Mouse (Mus musculus): ENCODE data around the gene Hexb.
"Not testable (repeated sequence)": the region's sequence is repeated elsewhere in the genome, so short reads cannot be mapped to it uniquely, and the experiment has no call there.

The Hexb gene

GRCm38 (mm10) chr13:97182821-97183220 lies 15.3 kb downstream of the Hexb start:
- no peak for DNase-seq (ENCODE audit: low read depth)

GRCm38 (mm10) chr13:97180113-97180828 lies 17.9 kb downstream of the Hexb start:
- DNase-seq (ENCODE audit: low read depth), result no peak

- DNase-seq (ENCODE audit: low read depth), result no peak
These were observed 19.2 kb downstream of the Hexb start for GRCm38 (mm10) chr13:97178943-97179342.

GRCm38 (mm10) chr13:97176731-97177130 lies 21.4 kb downstream of the Hexb start:
- DNase-seq (ENCODE audit: low read depth), result no peak

- DNase-seq (ENCODE audit: low read depth), result no peak
These were observed 22.5 kb downstream of the Hexb start for GRCm38 (mm10) chr13:97175520-97176264.

GRCm38 (mm10) chr13:97145834-97146233 lies 52.3 kb downstream of the Hexb start:
- peak; percentile 80 for DNase-seq (ENCODE audit: low read depth)

GRCm38 (mm10) chr13:97142321-97142720 lies 55.8 kb downstream of the Hexb start:
- no peak for DNase-seq (ENCODE audit: low read depth)

- peak; percentile 14 for DNase-seq (ENCODE audit: low read depth)
These were observed 59.7 kb downstream of the Hexb start for GRCm38 (mm10) chr13:97138404-97138931.

- DNase-seq (ENCODE audit: low read depth), result peak; percentile 95
These were observed 60.4 kb downstream of the Hexb start, which contains the start of the genes Gfm2 and Nsa2 for GRCm38 (mm10) chr13:97137466-97138400. TSS of gene Gfm2 (plus strand) at chr13:97137937. TSS of gene Nsa2 (minus strand) at chr13:97137937.

- DNase-seq (ENCODE audit: low read depth), result not testable (repeated sequence)
These were observed 67.7 kb downstream of the Hexb start for GRCm38 (mm10) chr13:97130413-97130812.

GRCm38 (mm10) chr13:97129654-97130053 lies 68.5 kb downstream of the Hexb start:
- not testable (repeated sequence) for DNase-seq (ENCODE audit: low read depth)
